Mouse (Mus musculus): ENCODE results near the gene Pdx1. TPM values are rescaled to one million over a fixed set of nuclear protein-coding genes. Genes with fewer than 3 reads are reported as not detected.

Gene Pdx1
- total and polyA plus RNA-seq, 3 experiments, result not detected

GRCm38 (mm10) chr5:147302141-147302540, 32.4 kb downstream of the Pdx1 start:
- Histone ChIP-seq H3K27me3 (ENCODE audit: control insufficient read depth in 1 of 2, insufficient read depth in 2 of 2, low read length in 2 of 2) (no peaks in the 10 kb centered on the region), H3K4me1 (ENCODE audit: control insufficient read depth in 1 of 2, insufficient read depth in 2 of 2, low read length in 2 of 2) (no peaks in the 10 kb centered on the region), H3K79me2 (ENCODE audit: control insufficient read depth, insufficient read depth, low read length, poor library complexity) (no peaks in the 10 kb centered on the region), H3K9me3 (replicated peaks; ENCODE audit: insufficient read depth, low read length) (no peaks in the 10 kb centered on the region), H3K9ac (ENCODE audit: control insufficient read depth, low read depth, low read length, poor library complexity, severe bottlenecking) (no peak overlapping the region), H3K27ac (ENCODE audit: control insufficient read depth, low read depth, low read length) (no peak overlapping the region), H3K36me3 (ENCODE audit: control insufficient read depth in 1 of 2, insufficient read depth in 2 of 2, low read length in 2 of 2) (no peaks in the 10 kb centered on the region), H3K4me3 (ENCODE audit: control insufficient read depth in 1 of 2, insufficient read depth in 1 of 2, low read depth in 2 of 2, low read length in 2 of 2) (no peak overlapping the region)
- no peak for DNase-seq (ENCODE audit: low read depth, low spot score)
- TF ChIP-seq ZNF384 (IDR thresholded peaks at IDR 0.05; ENCODE audit: low read depth, low read length) (no peak), MYB (IDR thresholded peaks at IDR 0.05; ENCODE audit: low read depth, low read length) (no peak), TBP (IDR thresholded peaks at IDR 0.05; ENCODE audit: low read depth, low read length) (no peak), POLR2AphosphoS2 (IDR thresholded peaks at IDR 0.05; ENCODE audit: low read length) (no peak), GATA1 (IDR thresholded peaks at IDR 0.05; ENCODE audit: low read depth, low read length) (no peak), BHLHE40 (IDR thresholded peaks at IDR 0.05; ENCODE audit: borderline replicate concordance, low read depth, low read length) (no peak), USF2 (IDR thresholded peaks at IDR 0.05; ENCODE audit: borderline replicate concordance in 1 of 2, insufficient read depth in 1 of 2, low read depth in 1 of 2, low read length in 2 of 2) (no peak), JUND (IDR thresholded peaks at IDR 0.05; ENCODE audit: low read depth, low read length) (no peak), E2F4 (IDR thresholded peaks at IDR 0.05; ENCODE audit: borderline replicate concordance, low read depth, low read length) (no peak), CHD1 (IDR thresholded peaks at IDR 0.05; ENCODE audit: low read depth, low read length) (no peak), MAZ (IDR thresholded peaks at IDR 0.05; ENCODE audit: low read depth, low read length) (no peak), EP300 (IDR thresholded peaks at IDR 0.05; ENCODE audit: low read depth in 1 of 2, low read length in 2 of 2) (no peak)

- Histone ChIP-seq H3K4me3 (ENCODE audit: control insufficient read depth in 1 of 2, insufficient read depth in 1 of 2, low read depth in 2 of 2, low read length in 2 of 2) (no peak overlapping the region), H3K36me3 (ENCODE audit: control insufficient read depth in 1 of 2, insufficient read depth in 2 of 2, low read length in 2 of 2) (no peaks in the 10 kb centered on the region), H3K27me3 (ENCODE audit: control insufficient read depth in 1 of 2, insufficient read depth in 2 of 2, low read length in 2 of 2) (no peaks in the 10 kb centered on the region), H3K9ac (ENCODE audit: control insufficient read depth, low read depth, low read length, poor library complexity, severe bottlenecking) (no peak overlapping the region), H3K27ac (ENCODE audit: control insufficient read depth, low read depth, low read length) (no peak overlapping the region), H3K4me1 (ENCODE audit: control insufficient read depth in 1 of 2, insufficient read depth in 2 of 2, low read length in 2 of 2) (no peaks in the 10 kb centered on the region), H3K79me2 (ENCODE audit: control insufficient read depth, insufficient read depth, low read length, poor library complexity) (no peaks in the 10 kb centered on the region), H3K9me3 (replicated peaks; ENCODE audit: insufficient read depth, low read length) (no peaks in the 10 kb centered on the region)
- DNase-seq (ENCODE audit: low read depth, low spot score), result no peak
- TF ChIP-seq USF1 (IDR thresholded peaks at IDR 0.05; ENCODE audit: low read depth, low read length) (no peak), SIN3A (IDR thresholded peaks at IDR 0.05; ENCODE audit: low read length) (no peak), NRF1 (IDR thresholded peaks at IDR 0.05; ENCODE audit: insufficient read depth, low read depth, low read length, poor library complexity, severe bottlenecking) (no peak), E2F4 (IDR thresholded peaks at IDR 0.05; ENCODE audit: borderline replicate concordance, low read depth, low read length) (no peak), BHLHE40 (IDR thresholded peaks at IDR 0.05; ENCODE audit: borderline replicate concordance, low read depth, low read length) (no peak), KAT2A (conservative IDR thresholded peaks at IDR 0.05; ENCODE audit: low read depth, low read length) (no peak), HCFC1 (IDR thresholded peaks at IDR 0.05; ENCODE audit: low read depth, low read length) (no peak), ZKSCAN1 (IDR thresholded peaks at IDR 0.05; ENCODE audit: low read depth, low read length) (no peak), ZC3H11A (IDR thresholded peaks at IDR 0.05; ENCODE audit: low read depth, low read length) (no peak), JUND (IDR thresholded peaks at IDR 0.05; ENCODE audit: low read depth, low read length) (no peak), TAL1 (IDR thresholded peaks at IDR 0.05; ENCODE audit: low read length) (no peak), TCF12 (IDR thresholded peaks at IDR 0.05; ENCODE audit: low read depth, low read length) (no peak), EP300 (IDR thresholded peaks at IDR 0.05; ENCODE audit: low read depth in 1 of 2, low read length in 2 of 2) (no peak), CHD1 (IDR thresholded peaks at IDR 0.05; ENCODE audit: low read depth, low read length) (no peak), NELFE (IDR thresholded peaks at IDR 0.05; ENCODE audit: low read depth, low read length) (no peak)
These were observed 33.1 kb downstream of the Pdx1 start for GRCm38 (mm10) chr5:147302746-147303400.

All from MEL (cell line).